Mouse (Mus musculus) kidney, postnatal 36 days (tissue): ENCODE results near the gene Prf1.
A peak's percentile ranks its signal among the peaks of the same experiment; 100 is the strongest.

Experiments used
- DNase-seq, 2 experiments: peaks; one replicate each; pipeline ENCODE4 v3.0.0; 2021 to 2022; ENCODE audit warnings: mixed read lengths in 2 of 2

The Prf1 gene

GRCm38 (mm10) chr10:61340247-61340646, 42.6 kb downstream of the Prf1 start:
- no peak for DNase-seq

- DNase-seq: no peak
Measured at GRCm38 (mm10) chr10:61341045-61341444, 43.4 kb downstream of the Prf1 start.

- DNase-seq: peak; percentile 60 to 90
Measured at GRCm38 (mm10) chr10:61341557-61341956, 43.9 kb downstream of the Prf1 start.

- DNase-seq: no peak
Measured at GRCm38 (mm10) chr10:61342750-61343149, 45.1 kb downstream of the Prf1 start.

- DNase-seq: peak; percentile 41 to 87
Measured at GRCm38 (mm10) chr10:61343950-61344349, 46.3 kb downstream of the Prf1 start.

GRCm38 (mm10) chr10:61345179-61345578, 47.5 kb downstream of the Prf1 start:
- no peak for DNase-seq

- DNase-seq: no peak
Measured at GRCm38 (mm10) chr10:61346374-61346773, 48.7 kb downstream of the Prf1 start.

- DNase-seq: no peak
Measured at GRCm38 (mm10) chr10:61351216-61351615, 53.6 kb downstream of the Prf1 start.
